Mouse (Mus musculus) ES-Bruce4 (cell line): ENCODE data around the gene Astn1.

Experiments
- CTCF ChIP-seq: IDR thresholded peaks from one replicate; pipeline ENCODE4 v1.8.1; 2011; ENCODE audit warnings: low read depth, low read length
- POLR2A ChIP-seq: IDR thresholded peaks from one replicate; pipeline ENCODE4 v1.8.1; 2011; ENCODE audit warnings: low read length; ENCODE audit not compliant: insufficient read depth

DNA sequence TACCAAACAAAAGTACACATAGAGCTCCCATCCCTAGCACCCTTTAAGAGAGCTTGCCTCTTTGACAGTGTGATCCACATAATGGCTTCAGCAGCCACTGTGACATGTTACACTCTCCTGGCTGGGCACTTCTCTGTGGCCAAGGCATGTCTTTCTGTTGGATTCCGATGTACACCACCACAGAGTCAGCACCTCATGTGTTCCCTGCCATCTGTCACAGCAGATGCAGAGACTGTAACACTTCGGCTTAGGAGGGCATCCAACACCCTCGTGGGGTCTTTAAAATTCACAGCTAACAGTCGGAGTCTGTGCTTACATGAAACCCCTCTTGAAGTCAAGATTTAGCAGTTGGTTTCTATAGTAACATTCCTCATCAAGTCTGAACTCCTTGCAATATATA is 154.5 kb downstream of the Astn1 start:
- TF ChIP-seq POLR2A (no peak), CTCF (no peak)
